Mouse (Mus musculus) lung, postnatal 0 days (tissue): ENCODE results near the gene Actl6b.
A peak's percentile ranks its signal among the peaks of the same experiment; 100 is the strongest.

Experiments
- CTCF ChIP-seq: IDR thresholded peaks from 2 replicates; pipeline ENCODE4 v1.5.1; 2016; ENCODE audit warnings: antibody characterized with exemption, mild to moderate bottlenecking
- EP300 ChIP-seq: IDR thresholded peaks from 2 replicates; pipeline ENCODE4 v1.6.1; 2016; ENCODE audit warnings: antibody characterized with exemption, mild to moderate bottlenecking, control low read depth

- TF ChIP-seq CTCF (peak; percentile 76), EP300 (no peak)
Observed at GRCm38 (mm10) chr5:137584976-137585375, 31.7 kb downstream of the Actl6b start.
